Comparison of ENCODE assay signal across 19 mouse cellular contexts in the genomic region with DNA sequence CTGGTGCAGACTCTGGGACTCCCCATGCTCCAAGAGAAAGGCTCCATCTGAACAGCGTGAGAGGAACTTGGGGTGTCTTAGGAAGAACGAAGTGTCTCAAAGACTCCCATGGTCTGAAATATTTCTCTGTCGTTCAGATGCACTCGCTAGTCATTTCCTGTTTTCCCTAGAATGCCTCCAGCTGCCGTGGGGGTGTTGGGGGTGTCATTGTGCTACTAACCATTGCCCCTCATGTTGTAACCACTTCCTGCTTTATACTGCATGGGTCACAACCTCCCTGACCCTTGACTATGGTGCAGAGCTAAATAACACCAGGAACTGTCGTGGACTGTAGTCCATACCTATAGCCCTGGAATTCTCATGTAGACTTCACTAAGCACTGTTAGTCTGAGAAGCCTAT.
DNase-seq lines count a peak whose midpoint lies in the region; ATAC-seq and TF ChIP-seq lines count a peak whose summit lies in the region.
"Had no signal": no experiment of that assay in that cellular context is flagged by ENCODE, and none has a peak within 500 bp of the region (broad histone marks: within the 10 kb centered on the region; RNA-seq: fewer than 3 reads in every experiment).

No protein-coding gene starts in this region.

- no peaks in the 10 kb centered on the region for H3K79me2 ChIP-seq in liver, adult 2 months (ENCODE audit: control insufficient read depth, insufficient read depth, low read length)

- intact Hi-C loops in heart, postnatal 10 days (cut with DNase I), result no loop called here

- no peak overlapping the region for H3K9ac ChIP-seq in liver, adult 2 months (ENCODE audit: low read depth, low read length)
- no peak overlapping the region for H3K9ac ChIP-seq in liver, embryonic 12.5 days
- H3K9ac ChIP-seq in neural tube, embryonic 15.5 days (replicated peaks), result no peak overlapping the region
- H3K9ac ChIP-seq: embryonic facial prominence, embryonic 15.5 days; heart, embryonic 15.5 days; limb, embryonic 15.5 days; neural tube, embryonic 12.5 days had no signal

- no peak overlapping the region for H3K27ac ChIP-seq in liver, adult 2 months (replicated peaks; ENCODE audit: insufficient read depth, low read depth, low read length)
- no peak overlapping the region for H3K27ac ChIP-seq in liver, embryonic 12.5 days
- H3K27ac ChIP-seq in neural tube, embryonic 15.5 days (replicated peaks), result no peak overlapping the region
- H3K27ac ChIP-seq: embryonic facial prominence, embryonic 15.5 days; gastrocnemius, adult 2 months; heart, embryonic 15.5 days; hindbrain, embryonic 10.5 days; limb, embryonic 15.5 days; neural tube, embryonic 12.5 days had no signal

- TF ChIP-seq CTCF in liver, adult 2 months (IDR thresholded peaks at IDR 0.05; ENCODE audit: low read depth, low read length), result no peak

- H3K27me3 ChIP-seq in liver, adult 2 months (ENCODE audit: control insufficient read depth, insufficient read depth, low read length), result no peaks in the 10 kb centered on the region
- H3K27me3 ChIP-seq in liver, embryonic 12.5 days (replicated peaks), result no peaks in the 10 kb centered on the region; the same call in 1 of the 2 replicates
- no peaks in the 10 kb centered on the region for H3K27me3 ChIP-seq in neural tube, embryonic 15.5 days (replicated peaks)
- H3K27me3 ChIP-seq: embryonic facial prominence, embryonic 15.5 days; neural tube, embryonic 12.5 days had no signal

- peak; percentile 12 for DNase-seq in liver, adult 2 months (ENCODE audit: extremely low read depth, low read depth, low spot score)
- DNase-seq in thymus, postnatal 14 days, result peak; percentile 51
- DNase-seq in ovary, adult 18-20 months (ENCODE audit: low spot score), result no peak
- no peak for DNase-seq in heart, postnatal 10 days
- DNase-seq: cerebellum, postnatal 10 days; embryo, embryonic 11 days; gastrocnemius, adult 2 months; heart, adult 18-20 months; right cerebral cortex, postnatal 25 days had no signal

- 60% methylated on average over 6 of the region's 6 CpGs for WGBS in liver, adult 2 months
- WGBS in liver, embryonic 12.5 days (ENCODE audit: insufficient replicate concordance), result 25% methylated on average over 6 of the region's 6 CpGs
- WGBS in neural tube, embryonic 15.5 days, result 77% methylated on average over 6 of the region's 6 CpGs

- no peak for ATAC-seq in liver, embryonic 12.5 days
- ATAC-seq in common myeloid progenitor, adult 5-6 weeks (replicated peaks; ENCODE audit: low read depth, poor library complexity, severe bottlenecking), result peak; percentile 50
- ATAC-seq in megakaryocyte, adult 5-6 weeks (ENCODE audit: poor library complexity, severe bottlenecking), result peak; percentile 51
- no peak for ATAC-seq in neural tube, embryonic 15.5 days (ENCODE audit: low FRiP score)
- ATAC-seq: lung, postnatal 0 days had no signal

- no peak overlapping the region for H3K4me3 ChIP-seq in liver, adult 2 months (ENCODE audit: insufficient read depth, low read depth, low read length)
- no peak overlapping the region for H3K4me3 ChIP-seq in liver, embryonic 12.5 days
- H3K4me3 ChIP-seq in neural tube, embryonic 15.5 days (replicated peaks), result no peak overlapping the region
- H3K4me3 ChIP-seq: embryonic facial prominence, embryonic 15.5 days; gastrocnemius, adult 2 months; heart, embryonic 15.5 days; hindbrain, embryonic 10.5 days; limb, embryonic 15.5 days; neural tube, embryonic 12.5 days had no signal

- H3K4me2 ChIP-seq in liver, embryonic 12.5 days, result no peak overlapping the region
- H3K4me2 ChIP-seq in neural tube, embryonic 15.5 days, result no peak overlapping the region
- H3K4me2 ChIP-seq: embryonic facial prominence, embryonic 15.5 days; heart, embryonic 15.5 days; limb, embryonic 15.5 days; neural tube, embryonic 12.5 days had no signal

- H3K4me1 ChIP-seq in liver, adult 2 months (ENCODE audit: control insufficient read depth, insufficient read depth, low read length), result no peaks in the 10 kb centered on the region
- H3K4me1 ChIP-seq in liver, embryonic 12.5 days, result peaks cover 9% of the 10 kb centered on the region; the same call in 1 of the 2 replicates
- H3K4me1 ChIP-seq in neural tube, embryonic 15.5 days, result peaks cover 15% of the 10 kb centered on the region

- no peaks in the 10 kb centered on the region for H3K9me3 ChIP-seq in liver, embryonic 12.5 days (replicated peaks)
- H3K9me3 ChIP-seq in neural tube, embryonic 15.5 days (replicated peaks), result no peaks in the 10 kb centered on the region
- H3K9me3 ChIP-seq: embryonic facial prominence, embryonic 15.5 days; heart, embryonic 15.5 days; hindbrain, embryonic 10.5 days; limb, embryonic 15.5 days; neural tube, embryonic 12.5 days had no signal

- no peaks in the 10 kb centered on the region for H3K36me3 ChIP-seq in liver, adult 2 months (ENCODE audit: control insufficient read depth, insufficient read depth, low read length)
- no peaks in the 10 kb centered on the region for H3K36me3 ChIP-seq in liver, embryonic 12.5 days
- no peaks in the 10 kb centered on the region for H3K36me3 ChIP-seq in neural tube, embryonic 15.5 days
- H3K36me3 ChIP-seq: embryonic facial prominence, embryonic 15.5 days; heart, embryonic 15.5 days; hindbrain, embryonic 10.5 days; limb, embryonic 15.5 days; neural tube, embryonic 12.5 days had no signal

- TF ChIP-seq POLR2A in liver, adult 2 months (IDR thresholded peaks at IDR 0.05; ENCODE audit: extremely low read depth, insufficient read depth, low read length), result no peak

Comparison
In these comparisons a context has a peak if more than half of its experiments do, and no peak if none do; other contexts are left out.
1. DNase-seq: peak in liver, adult 2 months (single experiment) and thymus, postnatal 14 days (single experiment); none in ovary, adult 18-20 months (single experiment) and heart, postnatal 10 days (0 of 2).
2. ATAC-seq: peak in common myeloid progenitor, adult 5-6 weeks (single experiment) and megakaryocyte, adult 5-6 weeks (single experiment); none in liver, embryonic 12.5 days (single experiment) and neural tube, embryonic 15.5 days (single experiment).